Mouse (Mus musculus): ENCODE results near the gene Rps6ka6. TPM values are rescaled to one million over a fixed set of nuclear protein-coding genes. Genes with fewer than 3 reads are reported as not detected.
A peak's percentile ranks its signal among the peaks of the same experiment; 100 is the strongest.

Rps6ka6 gene
- polyA plus RNA-seq, 1 experiment from 2014 or later, result 32.5 TPM

DNA sequence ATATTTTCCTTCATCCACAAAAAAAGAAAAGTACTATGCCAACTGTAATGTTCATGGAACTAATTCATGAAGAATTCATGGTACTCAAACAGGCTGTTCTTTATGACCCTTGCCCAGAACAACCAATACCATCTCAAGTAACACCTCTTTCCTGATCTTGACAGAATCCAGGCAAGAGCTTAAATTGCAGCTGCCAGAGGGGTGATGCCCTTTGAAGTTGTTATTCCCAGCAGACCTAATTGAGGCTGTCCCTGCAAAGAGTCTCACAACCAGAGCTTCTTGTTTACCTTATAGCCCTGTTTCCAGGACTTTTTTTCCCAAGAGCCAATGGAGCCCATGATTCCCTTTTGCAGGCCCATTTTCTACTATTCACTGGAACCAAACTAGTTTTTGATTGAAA, 77.6 kb downstream of the Rps6ka6 start:
- Histone ChIP-seq H3K4me3 (ENCODE audit: low read depth, low read length) (no peak overlapping the region), H3K36me3 (ENCODE audit: insufficient read depth) (no peaks in the 10 kb centered on the region), H3K4me1 (ENCODE audit: insufficient read depth) (no peaks in the 10 kb centered on the region), H3K9me3 (ENCODE audit: low read depth, low read length) (no peaks in the 10 kb centered on the region), H3K4me2 (no peak overlapping the region), H3K27ac (ENCODE audit: low read depth) (no peak overlapping the region), H3K9ac (no peak overlapping the region), H3K27me3 (ENCODE audit: insufficient read depth, low read length) (no peaks in the 10 kb centered on the region)
- DNase-seq (peak; percentile 17), ATAC-seq (ENCODE audit: insufficient read depth) (no peak)
- TF ChIP-seq CTCF (IDR thresholded peaks at IDR 0.05; ENCODE audit: low read depth), result no peak

DNA sequence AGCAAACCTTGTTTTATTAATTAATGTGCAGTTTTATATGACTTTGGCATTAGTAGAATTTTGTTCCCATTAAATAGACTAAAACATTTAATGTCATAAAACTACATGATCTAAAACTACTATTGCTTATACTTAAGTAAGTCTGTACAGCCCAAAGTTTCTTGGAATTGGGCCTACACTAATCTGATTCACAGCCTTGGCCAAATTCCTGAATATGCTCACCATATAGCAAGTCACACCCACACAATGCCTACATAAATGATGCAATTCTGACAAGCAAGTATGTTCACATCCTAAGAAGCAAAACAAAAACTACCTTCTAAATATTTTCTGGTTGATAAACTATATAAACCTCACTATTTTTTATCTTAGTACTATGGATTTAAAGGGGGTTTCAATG, 101.2 kb downstream of the Rps6ka6 start:
- DNase-seq (no peak), ATAC-seq (ENCODE audit: insufficient read depth) (no peak)
- TF ChIP-seq CTCF (IDR thresholded peaks at IDR 0.05; ENCODE audit: low read depth), result no peak
- no peaks in the 10 kb centered on the region for H3K4me1 ChIP-seq (ENCODE audit: insufficient read depth)
- no peak overlapping the region for H3K4me3 ChIP-seq (ENCODE audit: low read depth, low read length)
- H3K9me3 ChIP-seq (ENCODE audit: low read depth, low read length), result no peaks in the 10 kb centered on the region
- no peak overlapping the region for H3K27ac ChIP-seq (ENCODE audit: low read depth)
- H3K4me2 ChIP-seq, result no peak overlapping the region
- no peaks in the 10 kb centered on the region for H3K36me3 ChIP-seq (ENCODE audit: insufficient read depth)
- H3K27me3 ChIP-seq (ENCODE audit: insufficient read depth, low read length), result no peaks in the 10 kb centered on the region
- no peak overlapping the region for H3K9ac ChIP-seq

DNA sequence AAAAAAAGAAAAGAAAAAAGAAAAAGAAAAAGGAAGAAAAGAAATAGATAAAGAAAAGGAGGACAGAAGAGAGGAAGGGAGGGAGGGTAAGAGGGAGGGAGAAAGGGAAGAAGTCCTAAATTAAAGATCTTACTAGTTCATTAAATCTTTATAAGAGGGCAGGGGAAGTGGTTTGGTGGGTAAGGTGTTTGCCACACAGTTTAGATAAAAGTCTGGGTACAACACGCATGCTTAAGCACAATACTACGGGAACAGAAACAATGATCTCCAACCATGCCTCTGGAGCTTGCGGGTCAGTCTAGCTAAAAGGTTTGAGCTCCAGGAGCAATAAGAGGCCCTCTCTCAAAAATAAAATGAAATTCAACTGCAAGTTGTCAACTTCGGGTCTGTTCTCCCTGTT, 123.0 kb downstream of the Rps6ka6 start:
- no peaks in the 10 kb centered on the region for H3K36me3 ChIP-seq (ENCODE audit: insufficient read depth)
- no peak overlapping the region for H3K27ac ChIP-seq (ENCODE audit: low read depth)
- H3K27me3 ChIP-seq (ENCODE audit: insufficient read depth, low read length), result no peaks in the 10 kb centered on the region
- no peak for TF ChIP-seq CTCF (IDR thresholded peaks at IDR 0.05; ENCODE audit: low read depth)
- no peak overlapping the region for H3K9ac ChIP-seq
- DNase-seq (no peak), ATAC-seq (ENCODE audit: insufficient read depth) (no peak)
- H3K4me3 ChIP-seq (ENCODE audit: low read depth, low read length), result no peak overlapping the region
- no peaks in the 10 kb centered on the region for H3K4me1 ChIP-seq (ENCODE audit: insufficient read depth)
- H3K9me3 ChIP-seq (ENCODE audit: low read depth, low read length), result no peaks in the 10 kb centered on the region
- 86% methylated on average over 4 of the region's 4 CpGs for WGBS
- no peak overlapping the region for H3K4me2 ChIP-seq

DNA sequence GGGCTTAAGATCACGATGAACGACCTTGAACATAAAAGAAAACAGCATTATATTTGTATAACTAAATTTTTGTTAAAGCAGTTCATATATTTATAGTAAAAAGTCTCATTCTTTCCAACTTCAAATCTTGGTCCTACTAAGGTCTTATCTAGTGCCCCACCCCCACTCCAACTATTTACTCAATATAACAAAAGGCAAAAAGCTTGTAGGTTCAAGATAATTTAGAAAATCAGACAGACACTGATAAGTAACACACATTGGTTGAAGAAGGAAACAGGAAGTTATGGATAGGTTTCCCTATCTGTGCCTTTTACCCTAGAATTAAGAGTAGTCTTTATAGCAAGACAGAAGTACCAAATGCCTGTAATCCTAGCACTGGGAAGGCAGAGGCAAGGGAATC, 132.9 kb downstream of the Rps6ka6 start:
- no peak for TF ChIP-seq CTCF (IDR thresholded peaks at IDR 0.05; ENCODE audit: low read depth)
- Histone ChIP-seq H3K9me3 (ENCODE audit: low read depth, low read length) (no peaks in the 10 kb centered on the region), H3K36me3 (ENCODE audit: insufficient read depth) (no peaks in the 10 kb centered on the region), H3K27me3 (ENCODE audit: insufficient read depth, low read length) (no peaks in the 10 kb centered on the region), H3K4me1 (ENCODE audit: insufficient read depth) (no peaks in the 10 kb centered on the region), H3K9ac (no peak overlapping the region), H3K4me2 (no peak overlapping the region), H3K27ac (ENCODE audit: low read depth) (no peak overlapping the region), H3K4me3 (ENCODE audit: low read depth, low read length) (no peak overlapping the region)
- DNase-seq (no peak), ATAC-seq (ENCODE audit: insufficient read depth) (no peak)
- 83% methylated on average over 2 of the region's 2 CpGs for WGBS

DNA sequence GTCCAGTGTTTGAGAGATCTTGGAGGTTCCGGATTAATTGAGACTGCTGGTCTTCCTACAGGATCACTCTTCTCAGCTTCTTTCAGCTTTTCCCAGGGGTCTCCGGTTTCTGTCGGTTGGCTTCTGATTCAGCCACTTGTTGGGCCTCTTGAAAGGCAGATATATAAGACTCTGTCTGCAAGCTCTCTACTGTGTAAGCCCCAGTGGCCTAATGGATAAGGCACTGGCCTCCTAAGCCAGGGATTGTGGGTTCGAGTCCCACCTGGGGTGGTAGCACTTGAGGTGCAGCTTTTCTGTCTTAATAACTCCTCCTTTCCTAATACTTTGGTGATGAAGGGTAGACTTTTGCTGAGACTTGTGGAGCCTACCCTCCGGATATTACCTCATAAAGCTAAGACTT, 160.7 kb downstream of the Rps6ka6 start:
- H3K9ac ChIP-seq, result no peak overlapping the region
- no peaks in the 10 kb centered on the region for H3K9me3 ChIP-seq (ENCODE audit: low read depth, low read length)
- no peaks in the 10 kb centered on the region for H3K27me3 ChIP-seq (ENCODE audit: insufficient read depth, low read length)
- H3K36me3 ChIP-seq (ENCODE audit: insufficient read depth), result no peaks in the 10 kb centered on the region
- H3K4me3 ChIP-seq (ENCODE audit: low read depth, low read length), result no peak overlapping the region
- no peak for ATAC-seq (ENCODE audit: insufficient read depth)
- 78% methylated on average over 5 of the region's 5 CpGs for WGBS
- no peak for DNase-seq
- H3K4me2 ChIP-seq, result no peak overlapping the region
- TF ChIP-seq CTCF (IDR thresholded peaks at IDR 0.05; ENCODE audit: low read depth), result no peak
- H3K27ac ChIP-seq (ENCODE audit: low read depth), result no peak overlapping the region
- H3K4me1 ChIP-seq (ENCODE audit: insufficient read depth), result no peaks in the 10 kb centered on the region

DNA sequence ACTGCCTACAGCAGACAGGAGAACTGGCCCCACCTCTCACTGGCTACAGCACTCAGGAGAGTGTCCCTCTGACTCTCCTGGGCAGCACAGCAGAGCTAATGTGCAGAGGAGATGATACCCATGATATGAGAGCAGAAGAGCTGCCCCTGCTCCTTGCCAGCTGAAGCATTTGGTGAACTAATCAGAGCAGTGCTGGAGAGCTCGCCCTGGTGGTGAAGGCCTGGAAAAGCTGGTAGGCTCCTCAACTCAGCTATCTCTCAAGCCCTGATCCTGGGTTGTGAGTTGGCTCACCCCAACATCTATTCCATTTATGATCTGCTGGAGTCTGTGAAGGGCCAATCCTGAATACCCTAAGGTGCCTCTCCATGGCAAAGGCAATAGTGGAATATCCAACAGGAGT, 163.6 kb downstream of the Rps6ka6 start:
- no peaks in the 10 kb centered on the region for H3K9me3 ChIP-seq (ENCODE audit: low read depth, low read length)
- H3K4me2 ChIP-seq, result no peak overlapping the region
- WGBS, result 25% methylated on average over 1 of the region's 1 CpGs
- no peaks in the 10 kb centered on the region for H3K27me3 ChIP-seq (ENCODE audit: insufficient read depth, low read length)
- no peak for DNase-seq
- no peak overlapping the region for H3K4me3 ChIP-seq (ENCODE audit: low read depth, low read length)
- no peak for TF ChIP-seq CTCF (IDR thresholded peaks at IDR 0.05; ENCODE audit: low read depth)
- H3K9ac ChIP-seq, result no peak overlapping the region
- H3K36me3 ChIP-seq (ENCODE audit: insufficient read depth), result no peaks in the 10 kb centered on the region
- H3K27ac ChIP-seq (ENCODE audit: low read depth), result no peak overlapping the region
- no peaks in the 10 kb centered on the region for H3K4me1 ChIP-seq (ENCODE audit: insufficient read depth)
- no peak for ATAC-seq (ENCODE audit: insufficient read depth)

Other genes with a start within 250 kb of the Rps6ka6 start
- gene Hdx, start 159.1 kb upstream of the Rps6ka6 start, polyA plus RNA-seq (2014; fragmentation: Nextera tagmentation; extraction: Ambion mirVana), result 1.4 and 1.5 TPM in 2 replicates